Mouse (Mus musculus): Measurements from ENCODE around the gene Gm20708. TPM values are rescaled to one million over a fixed set of nuclear protein-coding genes. Genes with fewer than 3 reads are reported as not detected.
"Not testable (repeated sequence)": the region's sequence is repeated elsewhere in the genome, so short reads cannot be mapped to it uniquely, and the experiment has no call there.

The Gm20708 gene
- total RNA-seq, 1 experiment from 2014 or later, result 0.93 TPM

GRCm38 (mm10) chr11:117813867-117814266, 4.4 kb downstream of the Gm20708 start:
- DNase-seq, result no peak

GRCm38 (mm10) chr11:117814704-117815366, 5.4 kb downstream of the Gm20708 start:
- DNase-seq, result peak; percentile 4

GRCm38 (mm10) chr11:117815850-117816249, 6.4 kb downstream of the Gm20708 start:
- not testable (repeated sequence) for DNase-seq

GRCm38 (mm10) chr11:117816389-117816996, 7.0 kb downstream of the Gm20708 start:
- DNase-seq, result no peak

GRCm38 (mm10) chr11:117819095-117819494, 9.6 kb downstream of the Gm20708 start:
- DNase-seq, result no peak

GRCm38 (mm10) chr11:117820173-117820572, 10.7 kb downstream of the Gm20708 start:
- no peak for DNase-seq

GRCm38 (mm10) chr11:117821868-117822267, 12.4 kb downstream of the Gm20708 start:
- peak; percentile 58 for DNase-seq

GRCm38 (mm10) chr11:117822728-117823241, 13.3 kb downstream of the Gm20708 start:
- peak; percentile 32 for DNase-seq

- DNase-seq, result peak; percentile 2
These were observed 13.9 kb downstream of the Gm20708 start for GRCm38 (mm10) chr11:117823411-117823810.

- peak; percentile 87 for DNase-seq
These were observed 14.8 kb downstream of the Gm20708 start for GRCm38 (mm10) chr11:117824060-117824969.

GRCm38 (mm10) chr11:117825333-117826101, 16.0 kb downstream of the Gm20708 start, which contains the start of the genes Afmid and Tk1:
Gene Afmid, plus strand, starts transcription at chr11:117825924.
Gene Tk1, minus strand, starts transcription at chr11:117826092.
- peak; percentile 85 for DNase-seq

- DNase-seq, result peak; percentile 47
These were observed 16.7 kb downstream of the Gm20708 start for GRCm38 (mm10) chr11:117826164-117826563.

- DNase-seq, result no peak
These were observed 17.4 kb downstream of the Gm20708 start for GRCm38 (mm10) chr11:117826916-117827315.

GRCm38 (mm10) chr11:117827386-117827785, 17.9 kb downstream of the Gm20708 start:
- peak; percentile 3 for DNase-seq

GRCm38 (mm10) chr11:117828149-117828887, 18.9 kb downstream of the Gm20708 start:
- peak; percentile 59 for DNase-seq

- peak; percentile 70 for DNase-seq
These were observed 19.6 kb downstream of the Gm20708 start for GRCm38 (mm10) chr11:117828888-117829604.

GRCm38 (mm10) chr11:117829671-117830215, 20.3 kb downstream of the Gm20708 start:
- peak; percentile 75 for DNase-seq

GRCm38 (mm10) chr11:117830401-117830800, 20.9 kb downstream of the Gm20708 start:
- DNase-seq, result no peak

GRCm38 (mm10) chr11:117832086-117832969, 22.9 kb downstream of the Gm20708 start:
- DNase-seq, result peak; percentile 86

Data from adrenal gland, postnatal 14 days (tissue).